Mouse (Mus musculus): ENCODE measurements around the gene Misp. TPM values are rescaled to one million over a fixed set of nuclear protein-coding genes. Genes with fewer than 3 reads are reported as not detected.

The Misp gene
- polyA plus RNA-seq, 1 experiment from 2014 or later = 0.50 TPM

- Histone ChIP-seq H3K27ac (replicated peaks) (peak overlapping the region; percentile 55), H3K9ac (no peak overlapping the region), H3K9me3 (replicated peaks) (no peaks in the 10 kb centered on the region), H3K4me3 (replicated peaks) (0 out of 2 replicates have a peak overlapping the region, but pooled peaks have one; percentile 10), H3K27me3 (peaks cover 51% of the 10 kb centered on the region), H3K4me2 (peak overlapping the region; percentile 59), H3K36me3 (replicated peaks) (no peaks in the 10 kb centered on the region), H3K4me1 (replicated peaks) (peaks cover 71% of the 10 kb centered on the region)
- 17% methylated on average over 3 of the region's 3 CpGs for WGBS (ENCODE audit: insufficient replicate concordance)
- ATAC-seq (ENCODE audit: insufficient read depth) = no peak
Measured at GRCm38 (mm10) chr10:79879527-79879926, 58.7 kb downstream of the Misp start.

Small RNA genes lying within 50 kb of the gene (microRNA-seq; reads per million reads assigned to microRNA genes)
- not detected for gene Mir6910

Other genes starting within 250 kb of the Misp start
- not detected in 2 replicates for gene Theg, start 233.7 kb upstream of the Misp start, polyA plus RNA-seq (2015; fragmentation: Nextera tagmentation; extraction: Ambion mirVana)
- not detected in 2 replicates for gene C2cd4c, start 207.0 kb upstream of the Misp start, polyA plus RNA-seq (2015; fragmentation: Nextera tagmentation; extraction: Ambion mirVana)
- gene Shc2, start 183.1 kb upstream of the Misp start, polyA plus RNA-seq (2015; fragmentation: Nextera tagmentation; extraction: Ambion mirVana) = 0.08 and 0.10 TPM in 2 replicates
- not detected in 2 replicates for gene Odf3l2, start 175.3 kb upstream of the Misp start, polyA plus RNA-seq (2015; fragmentation: Nextera tagmentation; extraction: Ambion mirVana)
- 0.26 TPM in 1 of 2 replicates, not detected in the other for gene Madcam1, start 156.4 kb upstream of the Misp start, polyA plus RNA-seq (2015; fragmentation: Nextera tagmentation; extraction: Ambion mirVana)
- 21.4 and 23.1 TPM in 2 replicates for gene Tpgs1, start 151.6 kb upstream of the Misp start, polyA plus RNA-seq (2015; fragmentation: Nextera tagmentation; extraction: Ambion mirVana)
- 105 and 107 TPM in 2 replicates for gene Cdc34, start 138.8 kb upstream of the Misp start, polyA plus RNA-seq (2015; fragmentation: Nextera tagmentation; extraction: Ambion mirVana)
- 0.15 and 0.37 TPM in 2 replicates for gene Gzmm, start 132.0 kb upstream of the Misp start, polyA plus RNA-seq (2015; fragmentation: Nextera tagmentation; extraction: Ambion mirVana)
- 980 and 1,043 TPM in 2 replicates for gene Bsg, start 116.5 kb upstream of the Misp start, polyA plus RNA-seq (2015; fragmentation: Nextera tagmentation; extraction: Ambion mirVana)
- gene Hcn2, start 104.4 kb upstream of the Misp start, polyA plus RNA-seq (2015; fragmentation: Nextera tagmentation; extraction: Ambion mirVana) = 0.02 TPM in 1 of 2 replicates, not detected in the other
- 15.6 and 17.7 TPM in 2 replicates for gene Polrmt, start 74.4 kb upstream of the Misp start, polyA plus RNA-seq (2015; fragmentation: Nextera tagmentation; extraction: Ambion mirVana)
- gene Fgf22, start 65.9 kb upstream of the Misp start, polyA plus RNA-seq (2015; fragmentation: Nextera tagmentation; extraction: Ambion mirVana) = 0.07 TPM in 1 of 2 replicates, not detected in the other
- gene Rnf126, start 54.0 kb upstream of the Misp start, polyA plus RNA-seq (2015; fragmentation: Nextera tagmentation; extraction: Ambion mirVana) = 39.6 and 42.0 TPM in 2 replicates
- 0.71 and 1.0 TPM in 2 replicates for gene Fstl3, start 43.7 kb upstream of the Misp start, polyA plus RNA-seq (2015; fragmentation: Nextera tagmentation; extraction: Ambion mirVana)
- 7.0 and 7.1 TPM in 2 replicates for gene Prss57, start 30.0 kb upstream of the Misp start, polyA plus RNA-seq (2015; fragmentation: Nextera tagmentation; extraction: Ambion mirVana)
- gene Palm, start 27.4 kb upstream of the Misp start, polyA plus RNA-seq (2015; fragmentation: Nextera tagmentation; extraction: Ambion mirVana) = 8.8 and 9.2 TPM in 2 replicates
- gene Ptbp1, start 33.4 kb downstream of the Misp start, polyA plus RNA-seq (2015; fragmentation: Nextera tagmentation; extraction: Ambion mirVana) = 120 and 133 TPM in 2 replicates
- 112 and 131 TPM in 2 replicates for gene Prtn3, start 53.5 kb downstream of the Misp start, polyA plus RNA-seq (2015; fragmentation: Nextera tagmentation; extraction: Ambion mirVana)
- gene Plppr3, start 53.6 kb downstream of the Misp start, polyA plus RNA-seq (2015; fragmentation: Nextera tagmentation; extraction: Ambion mirVana) = 5.8 and 6.1 TPM in 2 replicates
- 211 and 227 TPM in 2 replicates for gene Elane, start 65.3 kb downstream of the Misp start, polyA plus RNA-seq (2015; fragmentation: Nextera tagmentation; extraction: Ambion mirVana)
- not detected in 2 replicates for gene Cfd, start 69.9 kb downstream of the Misp start, polyA plus RNA-seq (2015; fragmentation: Nextera tagmentation; extraction: Ambion mirVana)
- gene Med16, start 87.9 kb downstream of the Misp start, polyA plus RNA-seq (2015; fragmentation: Nextera tagmentation; extraction: Ambion mirVana) = 16.4 and 18.0 TPM in 2 replicates
- gene Gm26602, start 89.9 kb downstream of the Misp start, polyA plus RNA-seq (2015; fragmentation: Nextera tagmentation; extraction: Ambion mirVana) = not detected in 2 replicates
- gene Kiss1r, start 96.0 kb downstream of the Misp start, polyA plus RNA-seq (2015; fragmentation: Nextera tagmentation; extraction: Ambion mirVana) = 0.32 and 0.37 TPM in 2 replicates
- 52.4 and 55.6 TPM in 2 replicates for gene R3hdm4, start 100.2 kb downstream of the Misp start, polyA plus RNA-seq (2015; fragmentation: Nextera tagmentation; extraction: Ambion mirVana)
- 6.1 and 7.4 TPM in 2 replicates for gene Arid3a, start 106.1 kb downstream of the Misp start, polyA plus RNA-seq (2015; fragmentation: Nextera tagmentation; extraction: Ambion mirVana)
- 46.3 and 48.4 TPM in 2 replicates for gene Wdr18, start 139.2 kb downstream of the Misp start, polyA plus RNA-seq (2015; fragmentation: Nextera tagmentation; extraction: Ambion mirVana)
- 0.10 TPM in 1 of 2 replicates, not detected in the other for gene Grin3b, start 149.7 kb downstream of the Misp start, polyA plus RNA-seq (2015; fragmentation: Nextera tagmentation; extraction: Ambion mirVana)
- 8.4 and 11.0 TPM in 2 replicates for gene Tmem259, start 163.3 kb downstream of the Misp start, polyA plus RNA-seq (2015; fragmentation: Nextera tagmentation; extraction: Ambion mirVana)
- 44.5 and 45.5 TPM in 2 replicates for gene Cnn2, start 167.6 kb downstream of the Misp start, polyA plus RNA-seq (2015; fragmentation: Nextera tagmentation; extraction: Ambion mirVana)
- gene Abca7, start 175.5 kb downstream of the Misp start, polyA plus RNA-seq (2015; fragmentation: Nextera tagmentation; extraction: Ambion mirVana) = 7.5 and 9.0 TPM in 2 replicates
- gene Arhgap45, start 195.7 kb downstream of the Misp start, polyA plus RNA-seq (2015; fragmentation: Nextera tagmentation; extraction: Ambion mirVana) = 15.7 and 18.2 TPM in 2 replicates
- 81.3 and 84.4 TPM in 2 replicates for gene Polr2e, start 218.8 kb downstream of the Misp start, polyA plus RNA-seq (2015; fragmentation: Nextera tagmentation; extraction: Ambion mirVana)
- gene Gpx4, start 226.2 kb downstream of the Misp start, polyA plus RNA-seq (2015; fragmentation: Nextera tagmentation; extraction: Ambion mirVana) = 603 and 658 TPM in 2 replicates

All from liver, embryonic 15.5 days (tissue).